Mouse (Mus musculus) MEL (cell line): Measurements from ENCODE around the gene Cactin. TPM values are rescaled to one million over a fixed set of nuclear protein-coding genes. Genes with fewer than 3 reads are reported as not detected.

Experiments used
- DNase-seq: peaks from one replicate; pipeline ENCODE4 v3.0.0; 2011; ENCODE audit warnings: low read depth, low spot score
- H3K27ac ChIP-seq: 2 replicates; pipeline ENCODE4 v1.5.1; 2012; ENCODE audit warnings: low read depth, mild to moderate bottlenecking, control low read depth, low read length, moderate library complexity; ENCODE audit not compliant: control insufficient read depth
- H3K27me3 ChIP-seq, 2 experiments: fragments of 150-350 bp in 1 of 2; sonication (generic) in 1 of 2; 2 replicates each; pipeline ENCODE4 v1.6.1; 2012; ENCODE audit warnings: low read length in 2 of 2, mild to moderate bottlenecking in 2 of 2, improper control_type of control experiment in 1 of 2, moderate library complexity in 1 of 2; ENCODE audit not compliant: insufficient read depth in 2 of 2, control insufficient read depth in 1 of 2
- H3K36me3 ChIP-seq, 2 experiments: 2 replicates each; pipeline ENCODE4 v1.6.1; 2012 to 2014; ENCODE audit warnings: low read length in 2 of 2, improper control_type of control experiment in 1 of 2, inconsistent platforms in 1 of 2, mild to moderate bottlenecking in 1 of 2; ENCODE audit not compliant: insufficient read depth in 2 of 2, control insufficient read depth in 1 of 2
- H3K4me1 ChIP-seq, 2 experiments: fragments of 150-350 bp in 1 of 2; sonication (generic) in 1 of 2; 2 replicates each; pipeline ENCODE4 v1.6.1; 2012; ENCODE audit warnings: low read length in 2 of 2, improper control_type of control experiment in 1 of 2, mild to moderate bottlenecking in 1 of 2; ENCODE audit not compliant: insufficient read depth in 2 of 2, control insufficient read depth in 1 of 2
- H3K4me3 ChIP-seq, 2 experiments: fragments of 150-350 bp in 1 of 2; sonication (generic) in 1 of 2; 2 replicates each; pipeline ENCODE4 v1.5.1; 2012; ENCODE audit warnings: low read depth in 2 of 2, low read length in 2 of 2, mild to moderate bottlenecking in 2 of 2, moderate library complexity in 2 of 2, control low read depth in 1 of 2, improper control_type of control experiment in 1 of 2; ENCODE audit not compliant: control insufficient read depth in 1 of 2, insufficient read depth in 1 of 2
- H3K79me2 ChIP-seq: 2 replicates; pipeline ENCODE4 v1.6.1; 2012; ENCODE audit warnings: mild to moderate bottlenecking, low read length, moderate library complexity; ENCODE audit not compliant: control insufficient read depth, poor library complexity, insufficient read depth
- H3K9ac ChIP-seq: 2 replicates; pipeline ENCODE4 v1.6.1; 2012; ENCODE audit warnings: low read depth, mild to moderate bottlenecking, control low read depth, low read length, moderate library complexity; ENCODE audit not compliant: control insufficient read depth, poor library complexity, severe bottlenecking
- H3K9me3 ChIP-seq: fragments of 150-350 bp; sonication (generic); replicated peaks from 2 replicates; pipeline ENCODE4 v1.6.1; 2012; ENCODE audit warnings: mild to moderate bottlenecking, low read length, improper control_type of control experiment, moderate library complexity; ENCODE audit not compliant: insufficient read depth
- BHLHE40 ChIP-seq: IDR thresholded peaks from 2 replicates; pipeline ENCODE4 v1.6.1; 2012; ENCODE audit warnings: low read depth, mild to moderate bottlenecking, inconsistent platforms, low read length, improper control_type of control experiment, borderline replicate concordance
- CHD1 ChIP-seq: IDR thresholded peaks from 2 replicates; pipeline ENCODE4 v1.6.1; 2012; ENCODE audit warnings: low read depth, mild to moderate bottlenecking, inconsistent platforms, low read length, improper control_type of control experiment
- CTCF ChIP-seq, 3 experiments: IDR thresholded peaks in 2 of 3; conservative IDR thresholded peaks in 1 of 3; 2 replicates each; pipeline ENCODE4 v1.5.1; 2011 to 2012; ENCODE audit warnings: low read length in 3 of 3, low read depth in 2 of 3, mild to moderate bottlenecking in 2 of 3, improper control_type of control experiment in 1 of 3, inconsistent platforms in 1 of 3, mixed read lengths in 1 of 3, moderate library complexity in 1 of 3; ENCODE audit not compliant: control insufficient read depth in 1 of 3, insufficient read depth in 1 of 3, poor library complexity in 1 of 3, severe bottlenecking in 1 of 3
- E2F4 ChIP-seq: IDR thresholded peaks from 2 replicates; pipeline ENCODE4 v1.6.1; 2011; ENCODE audit warnings: low read depth, low read length, improper control_type of control experiment, borderline replicate concordance
- ELF1 ChIP-seq: IDR thresholded peaks from 2 replicates; pipeline ENCODE4 v1.6.1; 2014; ENCODE audit warnings: low read depth, mild to moderate bottlenecking, inconsistent platforms, low read length, improper control_type of control experiment, moderate library complexity
- EP300 ChIP-seq, 2 experiments: IDR thresholded peaks; 2 replicates each; pipeline ENCODE4 v1.6.1; 2011; ENCODE audit warnings: improper control_type of control experiment in 2 of 2, low read length in 2 of 2, low read depth in 1 of 2, mild to moderate bottlenecking in 1 of 2
- ETS1 ChIP-seq: IDR thresholded peaks from 2 replicates; pipeline ENCODE4 v1.6.1; 2012; ENCODE audit warnings: low read depth, mild to moderate bottlenecking, inconsistent platforms, low read length, improper control_type of control experiment, moderate library complexity
- GATA1 ChIP-seq: IDR thresholded peaks from 2 replicates; pipeline ENCODE4 v1.6.1; 2011; ENCODE audit warnings: low read depth, low read length, improper control_type of control experiment
- HCFC1 ChIP-seq: IDR thresholded peaks from 2 replicates; pipeline ENCODE4 v1.6.1; 2012; ENCODE audit warnings: low read depth, mild to moderate bottlenecking, inconsistent platforms, low read length, improper control_type of control experiment, moderate library complexity
- JUND ChIP-seq: IDR thresholded peaks from 2 replicates; pipeline ENCODE4 v1.6.1; 2011; ENCODE audit warnings: low read depth, mild to moderate bottlenecking, improper control_type of control experiment, low read length
- MAFK ChIP-seq: IDR thresholded peaks from 2 replicates; pipeline ENCODE4 v1.6.1; 2011; ENCODE audit warnings: low read depth, mild to moderate bottlenecking, low read length, improper control_type of control experiment, borderline replicate concordance
- MAX ChIP-seq: IDR thresholded peaks from 2 replicates; pipeline ENCODE4 v1.6.1; 2011; ENCODE audit warnings: low read length, improper control_type of control experiment
- MAZ ChIP-seq: IDR thresholded peaks from 2 replicates; pipeline ENCODE4 v1.6.1; 2012; ENCODE audit warnings: low read depth, mild to moderate bottlenecking, inconsistent platforms, low read length, improper control_type of control experiment
- MXI1 ChIP-seq: IDR thresholded peaks from 2 replicates; pipeline ENCODE4 v1.6.1; 2011; ENCODE audit warnings: mild to moderate bottlenecking, low read depth, low read length, improper control_type of control experiment
- MYB ChIP-seq: IDR thresholded peaks from 2 replicates; pipeline ENCODE4 v1.6.1; 2011; ENCODE audit warnings: mild to moderate bottlenecking, low read depth, low read length, improper control_type of control experiment
- MYC ChIP-seq: IDR thresholded peaks from 2 replicates; pipeline ENCODE4 v1.6.1; 2011; ENCODE audit warnings: low read depth, mild to moderate bottlenecking, low read length, improper control_type of control experiment, moderate library complexity
- NELFE ChIP-seq: IDR thresholded peaks from 2 replicates; pipeline ENCODE4 v1.6.1; 2011; ENCODE audit warnings: low read depth, low read length, improper control_type of control experiment
- NRF1 ChIP-seq: IDR thresholded peaks from 2 replicates; pipeline ENCODE4 v1.6.1; 2014; ENCODE audit warnings: low read depth, mild to moderate bottlenecking, inconsistent platforms, low read length, improper control_type of control experiment, moderate library complexity; ENCODE audit not compliant: poor library complexity, insufficient read depth, severe bottlenecking
- POLR2A ChIP-seq, 2 experiments: IDR thresholded peaks; 2 replicates each; pipeline ENCODE4 v1.6.1; 2011 to 2012; ENCODE audit warnings: low read length in 2 of 2, mild to moderate bottlenecking in 2 of 2, control low read depth in 1 of 2, improper control_type of control experiment in 1 of 2, low read depth in 1 of 2, moderate library complexity in 1 of 2; ENCODE audit not compliant: control insufficient read depth in 1 of 2, insufficient read depth in 1 of 2, poor library complexity in 1 of 2
- POLR2AphosphoS2 ChIP-seq: IDR thresholded peaks from 2 replicates; pipeline ENCODE4 v1.6.1; 2011; ENCODE audit warnings: low read length, improper control_type of control experiment
- POLR2AphosphoS5 ChIP-seq: IDR thresholded peaks from 2 replicates; pipeline ENCODE4 v1.6.1; 2012; ENCODE audit warnings: low read depth, borderline replicate concordance, mild to moderate bottlenecking, inconsistent platforms, low read length, moderate library complexity, mixed read lengths
- RCOR1 ChIP-seq: IDR thresholded peaks from 2 replicates; pipeline ENCODE4 v1.6.1; 2012; ENCODE audit warnings: low read depth, mild to moderate bottlenecking, inconsistent platforms, low read length, improper control_type of control experiment
- SIN3A ChIP-seq: IDR thresholded peaks from 2 replicates; pipeline ENCODE4 v1.6.1; 2012; ENCODE audit warnings: low read length, improper control_type of control experiment, inconsistent platforms
- TAL1 ChIP-seq: IDR thresholded peaks from 2 replicates; pipeline ENCODE4 v1.6.1; 2012; ENCODE audit warnings: mild to moderate bottlenecking, inconsistent platforms, low read length, moderate library complexity, mixed read lengths
- TBP ChIP-seq: IDR thresholded peaks from 2 replicates; pipeline ENCODE4 v1.8.0; 2011; ENCODE audit warnings: low read depth, low read length, improper control_type of control experiment
- TCF12 ChIP-seq: IDR thresholded peaks from 2 replicates; pipeline ENCODE4 v1.6.1; 2014; ENCODE audit warnings: low read depth, mild to moderate bottlenecking, inconsistent platforms, low read length, improper control_type of control experiment, moderate library complexity
- UBTF ChIP-seq: IDR thresholded peaks from 2 replicates; pipeline ENCODE4 v1.6.1; 2012; ENCODE audit warnings: low read depth, mild to moderate bottlenecking, inconsistent platforms, low read length, improper control_type of control experiment, moderate library complexity, borderline replicate concordance; ENCODE audit not compliant: insufficient read depth
- USF1 ChIP-seq: IDR thresholded peaks from 2 replicates; pipeline ENCODE4 v1.6.1; 2014; ENCODE audit warnings: low read depth, mild to moderate bottlenecking, inconsistent platforms, low read length, improper control_type of control experiment, moderate library complexity
- ZC3H11A ChIP-seq: IDR thresholded peaks from 2 replicates; pipeline ENCODE4 v1.6.1; 2012; ENCODE audit warnings: low read depth, mild to moderate bottlenecking, inconsistent platforms, low read length, improper control_type of control experiment
- ZMIZ1 ChIP-seq: IDR thresholded peaks from 2 replicates; pipeline ENCODE4 v1.6.1; 2012; ENCODE audit warnings: low read depth, mild to moderate bottlenecking, inconsistent platforms, low read length, improper control_type of control experiment, moderate library complexity
- polyA plus RNA-seq, 2 experiments: library from polyadenylated mRNA; stranded (reverse) in 1 of 2; unstranded in 1 of 2; fragments of >175 nt in 1 of 2; fragments of >200 nt in 1 of 2; gene quantifications; 2 replicates each; pipeline versions ENCODE4 v1.2.1 to v1.2.4; 2012; ENCODE audit warnings: low replicate concordance in 2 of 2, low read depth in 1 of 2; ENCODE audit not compliant: insufficient read length in 2 of 2, insufficient read depth in 1 of 2, missing spikeins in 1 of 2
- total RNA-seq: library from RNA; depleted of rRNA; stranded (reverse); fragments of 300-350 nt; gene quantifications from 2 replicates; pipeline ENCODE4 v1.2.3, GENCODE M21; 2012

Gene Cactin
- total and polyA plus RNA-seq, 3 experiments = 47.6 to 66.8 TPM; not detected in 1

GRCm38 (mm10) chr10:81355533-81355932 lies 34.6 kb downstream of the Cactin start:
- no peak for DNase-seq
- TF ChIP-seq ELF1 (no peak), TAL1 (no peak), RCOR1 (peak; percentile 75), GATA1 (peak; percentile 51; the same call in 1 of the 2 replicates), JUND (no peak), MYB (no peak)

GRCm38 (mm10) chr10:81356352-81356990 lies 35.6 kb downstream of the Cactin start:
- H3K9me3 ChIP-seq = no peaks in the 10 kb centered on the region
- H3K4me3 ChIP-seq = peak overlapping the region; percentile 62 to 68
- H3K36me3 ChIP-seq = peaks cover 0 to 21% of the 10 kb centered on the region in 2 experiments; a peak in 3 of 4 replicates
- H3K79me2 ChIP-seq = peaks cover 27% of the 10 kb centered on the region
- peak overlapping the region; percentile 84 for H3K9ac ChIP-seq
- peak overlapping the region; percentile 96 for H3K27ac ChIP-seq
- peaks cover 3 to 29% of the 10 kb centered on the region in 2 experiments; a peak in 3 of 4 replicates for H3K4me1 ChIP-seq
- H3K27me3 ChIP-seq = no peaks in the 10 kb centered on the region
- peak; percentile 94 for DNase-seq
- TF ChIP-seq MAX = peak; percentile 98
- TF ChIP-seq EP300 (IDR thresholded peaks at IDR 0.05; ENCODE audit: low read depth in 1 of 2, low read length in 2 of 2) = peak; percentile 55; a peak in 3 of 4 replicates
- TF ChIP-seq USF1 = peak; percentile 77
- peak; percentile 66 for TF ChIP-seq ETS1
- TF ChIP-seq MAZ = peak; percentile 36; the same call in 1 of the 2 replicates
- TF ChIP-seq RCOR1 = 0 out of 2 replicates have a peak, but pooled peaks have one; percentile 19
- TF ChIP-seq POLR2A (IDR thresholded peaks at IDR 0.05; ENCODE audit: control insufficient read depth in 1 of 2, insufficient read depth in 1 of 2, low read depth in 1 of 2, low read length in 2 of 2, poor library complexity in 1 of 2) = peak; percentile 54 to 81; a peak in 3 of 4 replicates
- peak; percentile 28; the same call in 1 of the 2 replicates for TF ChIP-seq POLR2AphosphoS2
- TF ChIP-seq TCF12 = peak; percentile 59
- no peak for TF ChIP-seq ZC3H11A
- 0 out of 2 replicates have a peak, but pooled peaks have one; percentile 21 for TF ChIP-seq JUND
- peak; percentile 89 for TF ChIP-seq TBP
- no peak for TF ChIP-seq CHD1
- no peak for TF ChIP-seq CTCF (IDR thresholded peaks at IDR 0.05 in 2 of 3, conservative IDR thresholded peaks at IDR 0.05 in 1 of 3; ENCODE audit: control insufficient read depth in 1 of 3, insufficient read depth in 1 of 3, low read depth in 2 of 3, low read length in 3 of 3, poor library complexity in 1 of 3, severe bottlenecking in 1 of 3)
- TF ChIP-seq POLR2AphosphoS5 = no peak; the same call in 1 of the 2 replicates
- 0 out of 2 replicates have a peak, but pooled peaks have one; percentile 47 for TF ChIP-seq UBTF
- TF ChIP-seq NRF1 = peak; percentile 41; the same call in 1 of the 2 replicates
- peak; percentile 44 for TF ChIP-seq NELFE
- TF ChIP-seq ZMIZ1 = peak; percentile 14; the same call in 1 of the 2 replicates
- peak; percentile 93 for TF ChIP-seq SIN3A
- TF ChIP-seq MYC = peak; percentile 99
- TF ChIP-seq BHLHE40 = no peak
- TF ChIP-seq MAFK = no peak
- TF ChIP-seq E2F4 = no peak
- peak; percentile 98 for TF ChIP-seq MXI1
- peak; percentile 54 for TF ChIP-seq HCFC1

More at GRCm38 (mm10) chr10:81355533-81355932, 34.6 kb downstream of the Cactin start:
- peak overlapping the region; percentile 96 for H3K27ac ChIP-seq
- peaks cover 27% of the 10 kb centered on the region for H3K79me2 ChIP-seq
- peaks cover 0 to 24% of the 10 kb centered on the region in 2 experiments; a peak in 3 of 4 replicates for H3K36me3 ChIP-seq
- H3K4me1 ChIP-seq = peaks cover 3 to 33% of the 10 kb centered on the region in 2 experiments; a peak in 3 of 4 replicates
- no peaks in the 10 kb centered on the region for H3K27me3 ChIP-seq
- no peak overlapping the region for H3K4me3 ChIP-seq
- no peak overlapping the region; the same call in 1 of the 2 replicates for H3K9ac ChIP-seq
- no peaks in the 10 kb centered on the region for H3K9me3 ChIP-seq
